Mouse (Mus musculus) liver, embryonic 12.5 days (tissue): ENCODE measurements at regions not wholly inside any gene's neighbourhood (a gene's known extent, or its start where the extent isn't known, plus 50 kb on each side); places are given as distances from the start of the nearest gene placed in this dataset.

Experiments used
- ATAC-seq: fragments of 200-750 bp; cut with Nextera tagmentation; 2 replicates; pipeline ENCODE4 v1.8.0; 2017; ENCODE audit warnings: moderate number of reproducible peaks, mild to moderate bottlenecking, moderate library complexity
- H3K27ac ChIP-seq: fragments of 300-500 bp; sonication (generic); 2 replicates; pipeline ENCODE4 v1.5.1; 2016; ENCODE audit warnings: mild to moderate bottlenecking
- H3K27me3 ChIP-seq: fragments of 300-500 bp; sonication (generic); replicated peaks from 2 replicates; pipeline ENCODE4 v1.6.1; 2016; ENCODE audit warnings: mild to moderate bottlenecking, moderate library complexity
- H3K36me3 ChIP-seq: fragments of 300-500 bp; sonication (generic); 2 replicates; pipeline ENCODE4 v1.6.1; 2016; ENCODE audit warnings: mild to moderate bottlenecking, moderate library complexity
- H3K4me1 ChIP-seq: fragments of 300-500 bp; sonication (generic); 2 replicates; pipeline ENCODE4 v1.6.1; 2016
- H3K4me2 ChIP-seq: fragments of 300-500 bp; sonication (generic); 2 replicates; pipeline ENCODE4 v1.6.1; 2016; ENCODE audit warnings: mild to moderate bottlenecking, moderate library complexity
- H3K4me3 ChIP-seq: fragments of 300-500 bp; sonication (generic); 2 replicates; pipeline ENCODE4 v1.5.1; 2016; ENCODE audit warnings: mild to moderate bottlenecking, moderate library complexity
- H3K9ac ChIP-seq: fragments of 300-500 bp; sonication (generic); 2 replicates; pipeline ENCODE4 v1.6.1; 2016; ENCODE audit warnings: mild to moderate bottlenecking, moderate library complexity
- H3K9me3 ChIP-seq: fragments of 300-500 bp; sonication (generic); replicated peaks from 2 replicates; pipeline ENCODE4 v1.6.1; 2016; ENCODE audit warnings: mild to moderate bottlenecking, moderate library complexity
- WGBS: fragments of 180-500 bp; shearing (Covaris S2); methylation state at CpG from one replicate; pipeline ENCODE4 v1.1.7; 2016; ENCODE audit not compliant: insufficient replicate concordance; 5-methylcytosine and 5-hydroxymethylcytosine counted together

- WGBS = 61% methylated on average over 2 of the region's 2 CpGs
- Histone ChIP-seq H3K4me3 (no peak overlapping the region), H3K4me1 (no peaks in the 10 kb centered on the region), H3K36me3 (no peaks in the 10 kb centered on the region), H3K9me3 (no peaks in the 10 kb centered on the region), H3K27me3 (no peaks in the 10 kb centered on the region), H3K9ac (no peak overlapping the region), H3K4me2 (no peak overlapping the region), H3K27ac (no peak overlapping the region)
- ATAC-seq = no peak
Observed at GRCm38 (mm10) chr15:51206773-51207172, 2677.9 kb upstream of the Gm7489 start.

- Histone ChIP-seq H3K4me1 (no peaks in the 10 kb centered on the region), H3K9ac (no peak overlapping the region), H3K27ac (no peak overlapping the region), H3K9me3 (no peaks in the 10 kb centered on the region), H3K36me3 (no peaks in the 10 kb centered on the region), H3K4me2 (no peak overlapping the region), H3K4me3 (no peak overlapping the region), H3K27me3 (no peaks in the 10 kb centered on the region)
- no peak for ATAC-seq
- 43% methylated on average over 1 of the region's 1 CpGs for WGBS
Observed at GRCm38 (mm10) chr15:51234873-51235272, 2649.8 kb upstream of the Gm7489 start.

GRCm38 (mm10) chr15:51244596-51244995, 2640.1 kb upstream of the Gm7489 start:
- 78% methylated on average over 2 of the region's 2 CpGs for WGBS
- ATAC-seq = no peak

DNA sequence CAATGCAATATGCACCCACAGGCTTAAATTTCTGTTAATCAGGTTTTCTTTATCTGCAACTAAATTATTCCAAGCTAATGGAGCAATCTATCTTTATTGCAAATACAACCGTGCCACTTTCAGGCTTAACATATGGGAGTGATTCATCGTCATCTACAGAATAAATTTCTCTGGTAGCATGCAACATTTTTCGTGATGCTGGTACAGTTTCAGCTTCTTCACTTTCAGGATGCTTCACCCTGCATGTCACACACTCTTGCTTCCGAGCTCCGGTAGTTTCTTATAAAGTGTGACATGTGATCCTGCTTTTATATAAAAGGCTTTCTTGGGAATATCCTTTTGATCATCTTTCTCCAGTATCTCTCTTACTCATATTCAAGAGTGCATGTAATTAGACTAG, 2637.4 kb upstream of the Gm7489 start:
- H3K36me3 ChIP-seq = no peaks in the 10 kb centered on the region
- no peaks in the 10 kb centered on the region for H3K27me3 ChIP-seq
- H3K4me3 ChIP-seq = no peak overlapping the region
- WGBS = 78% methylated on average over 5 of the region's 5 CpGs
- H3K9ac ChIP-seq = no peak overlapping the region
- ATAC-seq = no peak
- no peak overlapping the region for H3K4me2 ChIP-seq
- no peaks in the 10 kb centered on the region for H3K4me1 ChIP-seq
- no peaks in the 10 kb centered on the region for H3K9me3 ChIP-seq
- no peak overlapping the region for H3K27ac ChIP-seq

More at GRCm38 (mm10) chr15:51244596-51244995, 2640.1 kb upstream of the Gm7489 start:
- H3K4me1 ChIP-seq = no peaks in the 10 kb centered on the region
- H3K4me2 ChIP-seq = no peak overlapping the region
- no peaks in the 10 kb centered on the region for H3K9me3 ChIP-seq
- H3K36me3 ChIP-seq = no peaks in the 10 kb centered on the region
- H3K9ac ChIP-seq = no peak overlapping the region
- H3K27ac ChIP-seq = no peak overlapping the region
- H3K4me3 ChIP-seq = no peak overlapping the region
- H3K27me3 ChIP-seq = no peaks in the 10 kb centered on the region

DNA sequence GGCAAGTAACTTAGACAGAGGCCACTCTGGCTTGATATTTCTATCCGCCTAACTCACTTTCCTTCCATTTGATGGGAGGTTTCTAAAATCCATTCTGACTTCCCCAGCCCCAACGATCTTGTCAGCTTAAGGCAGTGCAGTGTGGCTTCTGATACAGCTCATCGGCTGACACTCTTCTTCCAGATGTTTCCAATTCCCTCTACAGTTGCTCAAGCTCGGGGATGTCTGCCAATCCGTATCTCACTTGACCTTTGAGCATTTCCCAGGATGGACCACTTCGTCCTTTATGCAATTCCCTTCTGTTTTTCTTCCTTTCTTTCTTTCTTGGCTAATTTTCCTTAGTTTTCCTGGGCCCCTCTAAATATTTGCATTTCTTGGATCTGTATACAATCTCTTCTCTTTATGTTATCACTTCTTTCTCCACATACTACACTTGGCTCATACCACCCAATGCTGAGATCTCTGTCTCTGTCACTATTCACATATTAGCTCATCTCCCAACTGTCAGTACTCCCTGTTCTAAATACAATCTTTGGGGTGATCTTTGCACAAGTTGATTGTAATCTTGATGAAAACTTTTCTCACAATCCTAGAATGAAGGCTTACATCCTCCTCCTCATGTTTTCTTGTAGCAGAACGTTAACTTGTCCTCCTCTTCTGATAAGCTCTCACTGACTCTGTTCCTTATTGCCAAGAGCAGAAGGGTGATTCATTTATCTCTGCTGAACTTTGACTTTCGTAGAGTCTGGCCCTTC, 2636.5 kb upstream of the Gm7489 start:
- Histone ChIP-seq H3K4me1 (no peaks in the 10 kb centered on the region), H3K27me3 (no peaks in the 10 kb centered on the region), H3K9me3 (no peaks in the 10 kb centered on the region), H3K27ac (no peak overlapping the region), H3K4me3 (no peak overlapping the region), H3K36me3 (no peaks in the 10 kb centered on the region), H3K4me2 (no peak overlapping the region), H3K9ac (no peak overlapping the region)
- ATAC-seq = no peak
- 59% methylated on average over 8 of the region's 8 CpGs for WGBS

DNA sequence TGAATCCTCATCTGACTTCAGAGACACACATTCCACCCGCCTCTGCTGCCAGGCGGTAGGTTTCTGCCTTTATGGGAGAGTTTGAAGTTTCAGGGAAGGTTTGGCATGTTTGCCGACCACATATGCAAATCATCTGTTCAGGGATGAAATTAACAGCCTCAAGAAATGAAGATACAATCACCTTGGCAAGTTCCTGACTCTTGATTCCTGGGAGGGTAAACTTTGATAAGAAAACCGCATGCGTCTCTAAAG, 2636.0 kb upstream of the Gm7489 start:
- Histone ChIP-seq H3K4me3 (no peak overlapping the region), H3K9me3 (no peaks in the 10 kb centered on the region), H3K4me2 (no peak overlapping the region), H3K36me3 (no peaks in the 10 kb centered on the region), H3K27ac (no peak overlapping the region), H3K27me3 (no peaks in the 10 kb centered on the region), H3K4me1 (no peaks in the 10 kb centered on the region), H3K9ac (no peak overlapping the region)
- no peak for ATAC-seq
- WGBS = 62% methylated on average over 5 of the region's 5 CpGs

DNA sequence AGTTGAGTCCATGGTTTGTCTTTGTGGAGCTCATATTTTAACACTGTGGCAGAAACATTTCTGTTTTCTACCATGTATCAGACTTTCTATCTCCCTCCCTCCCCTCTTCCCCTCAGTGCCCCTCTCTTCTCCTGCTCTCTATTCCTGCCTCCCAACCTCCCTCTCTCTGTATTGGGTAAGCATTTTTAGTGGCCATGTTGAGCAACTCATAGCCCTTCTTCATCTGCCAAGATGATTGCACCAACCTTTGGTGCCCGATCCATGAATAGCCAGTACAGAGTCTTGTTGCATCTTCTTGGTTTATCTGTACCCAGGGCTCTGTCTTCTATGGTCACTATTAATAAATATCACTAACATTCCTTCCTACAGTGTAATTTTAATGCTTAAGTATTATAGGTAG, 2630.6 kb upstream of the Gm7489 start:
- Histone ChIP-seq H3K4me2 (no peak overlapping the region), H3K36me3 (no peaks in the 10 kb centered on the region), H3K27ac (no peak overlapping the region), H3K4me1 (no peaks in the 10 kb centered on the region), H3K27me3 (no peaks in the 10 kb centered on the region), H3K4me3 (no peak overlapping the region), H3K9me3 (no peaks in the 10 kb centered on the region), H3K9ac (no peak overlapping the region)
- WGBS = 83% methylated on average over 1 of the region's 1 CpGs
- no peak for ATAC-seq

- Histone ChIP-seq H3K27ac (no peak overlapping the region), H3K9ac (no peak overlapping the region), H3K4me1 (no peaks in the 10 kb centered on the region), H3K27me3 (no peaks in the 10 kb centered on the region), H3K9me3 (no peaks in the 10 kb centered on the region), H3K36me3 (no peaks in the 10 kb centered on the region), H3K4me3 (no peak overlapping the region), H3K4me2 (no peak overlapping the region)
- ATAC-seq = no peak
Observed at GRCm38 (mm10) chr15:51255203-51255615, 2629.5 kb upstream of the Gm7489 start.

GRCm38 (mm10) chr15:51256681-51257080, 2628.0 kb upstream of the Gm7489 start:
- ATAC-seq = no peak
- Histone ChIP-seq H3K27ac (no peak overlapping the region), H3K9ac (no peak overlapping the region), H3K36me3 (no peaks in the 10 kb centered on the region), H3K27me3 (no peaks in the 10 kb centered on the region), H3K4me2 (no peak overlapping the region), H3K9me3 (no peaks in the 10 kb centered on the region), H3K4me3 (no peak overlapping the region), H3K4me1 (no peaks in the 10 kb centered on the region)
- 71% methylated on average over 3 of the region's 3 CpGs for WGBS

GRCm38 (mm10) chr15:51264599-51265163, 2620.0 kb upstream of the Gm7489 start:
- Histone ChIP-seq H3K9me3 (no peaks in the 10 kb centered on the region), H3K9ac (no peak overlapping the region), H3K4me3 (no peak overlapping the region), H3K27ac (no peak overlapping the region), H3K27me3 (no peaks in the 10 kb centered on the region), H3K36me3 (no peaks in the 10 kb centered on the region), H3K4me2 (no peak overlapping the region), H3K4me1 (no peaks in the 10 kb centered on the region)
- 67% methylated on average over 5 of the region's 5 CpGs for WGBS
- ATAC-seq = no peak

DNA sequence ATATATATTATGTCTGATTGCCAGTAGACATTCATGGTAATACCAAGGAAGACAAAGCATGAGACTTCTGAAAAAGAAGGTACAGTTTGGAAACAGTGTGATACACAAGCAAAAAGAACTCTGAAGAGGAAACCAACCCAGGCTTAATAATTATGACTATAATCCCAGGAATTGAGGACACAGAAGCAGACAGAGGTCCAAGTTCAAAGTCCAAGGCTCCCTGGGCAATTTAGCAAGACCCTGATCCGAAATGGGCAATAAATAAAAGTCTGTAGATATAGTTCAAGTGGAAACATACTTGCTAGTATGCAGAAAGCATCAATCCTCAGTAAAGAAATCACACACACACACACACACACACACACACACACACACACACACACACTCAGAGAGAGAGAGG, 2618.7 kb upstream of the Gm7489 start:
- Histone ChIP-seq H3K4me3 (no peak overlapping the region), H3K4me1 (no peaks in the 10 kb centered on the region), H3K27me3 (no peaks in the 10 kb centered on the region), H3K4me2 (no peak overlapping the region), H3K36me3 (no peaks in the 10 kb centered on the region), H3K9me3 (no peaks in the 10 kb centered on the region), H3K9ac (no peak overlapping the region), H3K27ac (no peak overlapping the region)
- 25% methylated on average over 1 of the region's 1 CpGs for WGBS
- no peak for ATAC-seq

- Histone ChIP-seq H3K4me1 (no peaks in the 10 kb centered on the region), H3K36me3 (no peaks in the 10 kb centered on the region), H3K27ac (no peak overlapping the region), H3K4me3 (no peak overlapping the region), H3K9ac (no peak overlapping the region), H3K27me3 (no peaks in the 10 kb centered on the region), H3K4me2 (no peak overlapping the region), H3K9me3 (no peaks in the 10 kb centered on the region)
- 70% methylated on average over 9 of the region's 9 CpGs for WGBS
- no peak for ATAC-seq
Observed at GRCm38 (mm10) chr15:51271632-51272312, 2612.9 kb upstream of the Gm7489 start.
